ENCODE assay signal across 8 mouse cellular contexts in genomic region chr12:99641278-99641677, GRCm38 (mm10).
DNase-seq lines count a peak whose midpoint lies in the region; ATAC-seq and TF ChIP-seq lines count a peak whose summit lies in the region.

No protein-coding gene starts in this region.

- H3ac ChIP-seq in myocyte (ENCODE audit: control insufficient read depth, insufficient read length) = no peak overlapping the region

- ATAC-seq in heart, embryonic 11.5 days (replicated peaks; ENCODE audit: insufficient number of reproducible peaks, low FRiP score, low TSS enrichment) = no peak

- H3K4me1 ChIP-seq in CH12.LX (ENCODE audit: control insufficient read depth in 1 of 2, insufficient read depth in 2 of 2) = peaks cover 7 to 28% of the 10 kb centered on the region in 2 experiments; a peak in 3 of 4 replicates
- H3K4me1 ChIP-seq in heart, embryonic 11.5 days (ENCODE audit: control insufficient read depth, insufficient read depth, low read length) = peaks cover 5% of the 10 kb centered on the region; the same call in 1 of the 2 replicates

- H3K79me2 ChIP-seq in CH12.LX (replicated peaks; ENCODE audit: control insufficient read depth, extremely low read depth, insufficient read depth, poor library complexity, severe bottlenecking) = no peaks in the 10 kb centered on the region
- H3K79me2 ChIP-seq in myocyte (ENCODE audit: control insufficient read depth, insufficient read depth) = no peaks in the 10 kb centered on the region

- WGBS in heart, embryonic 11.5 days (ENCODE audit: insufficient replicate concordance) = 43% methylated on average over 7 of the region's 9 CpGs

- DNase-seq in gastrocnemius, postnatal 25 days = peak; percentile 33
- no peak for DNase-seq in gastrocnemius, postnatal 4 days (ENCODE audit: low spot score in 2 of 2)
- peak; percentile 90 for DNase-seq in CH12.LX (ENCODE audit: extremely low read depth)
- peak; percentile 32 for DNase-seq in liver
- peak; percentile 80 for DNase-seq in thymus, postnatal 0 days (ENCODE audit: low spot score)
- no peak for DNase-seq in ovary, postnatal 36 days (ENCODE audit: low spot score)

- peak; percentile 91 for TF ChIP-seq EP300 in CH12.LX (IDR thresholded peaks at IDR 0.05; ENCODE audit: low read length)

- H3K9me3 ChIP-seq in CH12.LX (replicated peaks; ENCODE audit: low read length) = peaks cover 44% of the 10 kb centered on the region
- H3K9me3 ChIP-seq in heart, embryonic 11.5 days (replicated peaks; ENCODE audit: control insufficient read depth, low read length) = peaks cover 6% of the 10 kb centered on the region; the same call in 1 of the 2 replicates

- in situ Hi-C loops in CH12.LX (cut with MboI; ENCODE audit: low pct_ligation_motif_present, low pct_unique_long_range_greater_than_20kb, low sequenced_read_pairs) = loop anchor here (25.0 kb wide), 1 partner anchor 554 kb away; no protein-coding TSS in a partner anchor

- H3K36me3 ChIP-seq in CH12.LX (replicated peaks in 1 of 2; ENCODE audit: control insufficient read depth in 1 of 2, insufficient read depth in 1 of 2, low read length in 1 of 2) (no peaks in the 10 kb centered on the region), myocyte (ENCODE audit: control insufficient read depth, insufficient read depth) (no peaks in the 10 kb centered on the region)
- H3K36me3 ChIP-seq in heart, embryonic 11.5 days (ENCODE audit: control insufficient read depth, insufficient read depth, low read length) = no peaks in the 10 kb centered on the region

- H3K27ac ChIP-seq in CH12.LX (ENCODE audit: insufficient read depth, low read depth) = peak overlapping the region; percentile 94
- no peak overlapping the region for H3K27ac ChIP-seq in heart, embryonic 11.5 days (ENCODE audit: low read depth, low read length)

- H3K27me3 ChIP-seq in CH12.LX (replicated peaks) (no peaks in the 10 kb centered on the region), myocyte (ENCODE audit: control insufficient read depth, insufficient read depth, insufficient read length) (no peaks in the 10 kb centered on the region)
- no peaks in the 10 kb centered on the region for H3K27me3 ChIP-seq in heart, embryonic 11.5 days (ENCODE audit: control insufficient read depth, insufficient read depth, low read length)

- H3K9ac ChIP-seq in CH12.LX (ENCODE audit: insufficient read depth, low read depth) = peak overlapping the region; percentile 97
- H3K9ac ChIP-seq in heart, embryonic 11.5 days (ENCODE audit: low read depth, low read length) = no peak overlapping the region

- peak; percentile 20 for TF ChIP-seq RAD21 in CH12.LX (IDR thresholded peaks at IDR 0.05; ENCODE audit: low read depth, low read length)

- no peak for TF ChIP-seq CTCF in CH12.LX (conservative IDR thresholded peaks at IDR 0.05 in 1 of 2, IDR thresholded peaks at IDR 0.05 in 1 of 2; ENCODE audit: low read depth in 2 of 2, low read length in 2 of 2)

- peak overlapping the region; percentile 89 for H3K4me2 ChIP-seq in CH12.LX (ENCODE audit: insufficient read depth, low read depth, poor library complexity, severe bottlenecking)
- H3K4me2 ChIP-seq in heart, embryonic 11.5 days = peak overlapping the region; percentile 52
- peak overlapping the region; percentile 63 for H3K4me2 ChIP-seq in myocyte (ENCODE audit: low read depth)

- peak overlapping the region; percentile 32 to 65 (median 51) for H3K4me3 ChIP-seq in CH12.LX (replicated peaks in 1 of 3; ENCODE audit: low read depth in 2 of 3, low read length in 2 of 3, poor library complexity in 1 of 3)
- peak overlapping the region; percentile 22; the same call in 1 of the 2 replicates for H3K4me3 ChIP-seq in heart, embryonic 11.5 days (ENCODE audit: low read depth, low read length)
- H3K4me3 ChIP-seq in myocyte = peak overlapping the region; percentile 5

- no peak for TF ChIP-seq POLR2A in CH12.LX (IDR thresholded peaks at IDR 0.05; ENCODE audit: low read depth, low read length)
- TF ChIP-seq POLR2A in myocyte (IDR thresholded peaks at IDR 0.05; ENCODE audit: insufficient read length, low read depth) = no peak

- dilution Hi-C loops in CH12.LX (cut with MboI; ENCODE audit: extremely low pct_ligation_motif_present, extremely low pct_unique_long_range_greater_than_20kb, low sequenced_read_pairs) = no loop called here

TF ChIP-seq in CH12.LX, 34 proteins besides CTCF, POLR2A, EP300 and RAD21 (continues in another document):
- peak; percentile 74 for TF ChIP-seq BHLHE40 (IDR thresholded peaks at IDR 0.05; ENCODE audit: low read depth, low read length)
- peak; percentile 65 for TF ChIP-seq JUN (IDR thresholded peaks at IDR 0.05; ENCODE audit: insufficient read depth, low read depth, low read length)
- peak; percentile 50; the same call in 1 of the 2 replicates for TF ChIP-seq NELFE (IDR thresholded peaks at IDR 0.05; ENCODE audit: low read depth, low read length)
- TF ChIP-seq USF2 (conservative IDR thresholded peaks at IDR 0.05; ENCODE audit: low read depth, low read length) = no peak
- TF ChIP-seq E2F4 (IDR thresholded peaks at IDR 0.05; ENCODE audit: insufficient replicate concordance, low read depth, low read length) = no peak
- TF ChIP-seq UBTF (IDR thresholded peaks at IDR 0.05; ENCODE audit: low read depth, low read length) = no peak
- TF ChIP-seq ZKSCAN1 (IDR thresholded peaks at IDR 0.05; ENCODE audit: borderline replicate concordance, low read depth, low read length) = no peak
- peak; percentile 58 for TF ChIP-seq JUND (conservative IDR thresholded peaks at IDR 0.05; ENCODE audit: low read depth, low read length)
- peak; percentile 65; the same call in 1 of the 2 replicates for TF ChIP-seq MYC (IDR thresholded peaks at IDR 0.05; ENCODE audit: low read depth, low read length)
- TF ChIP-seq ZNF384 (IDR thresholded peaks at IDR 0.05; ENCODE audit: low read depth, low read length) = no peak
- TF ChIP-seq SIN3A (IDR thresholded peaks at IDR 0.05; ENCODE audit: low read length) = peak; percentile 84
- peak; percentile 64; the same call in 1 of the 2 replicates for TF ChIP-seq MXI1 (IDR thresholded peaks at IDR 0.05; ENCODE audit: low read depth, low read length)
- TF ChIP-seq CHD2 (IDR thresholded peaks at IDR 0.05; ENCODE audit: low read length) = peak; percentile 75
- peak; percentile 91 for TF ChIP-seq RCOR1 (conservative IDR thresholded peaks at IDR 0.05; ENCODE audit: low read depth, low read length)
- peak; percentile 33; the same call in 1 of the 2 replicates for TF ChIP-seq HCFC1 (IDR thresholded peaks at IDR 0.05; ENCODE audit: low read depth, low read length)
- TF ChIP-seq KAT2A (IDR thresholded peaks at IDR 0.05; ENCODE audit: insufficient replicate concordance, low read length) = 0 out of 2 replicates have a peak, but pooled peaks have one; percentile 30
- TF ChIP-seq TCF12 (IDR thresholded peaks at IDR 0.05; ENCODE audit: low read depth, low read length) = peak; percentile 82
- no peak for TF ChIP-seq ZMIZ1 (IDR thresholded peaks at IDR 0.05; ENCODE audit: low read depth, low read length)
- TF ChIP-seq TBP (conservative IDR thresholded peaks at IDR 0.05; ENCODE audit: low read depth, low read length) = no peak
- peak; percentile 63 for TF ChIP-seq ELF1 (IDR thresholded peaks at IDR 0.05; ENCODE audit: low read depth, low read length)
- 0 out of 2 replicates have a peak, but pooled peaks have one; percentile 14 for TF ChIP-seq NRF1 (IDR thresholded peaks at IDR 0.05; ENCODE audit: low read depth, low read length)
- TF ChIP-seq PAX5 (IDR thresholded peaks at IDR 0.05; ENCODE audit: low read length) = no peak
- TF ChIP-seq GABPA (IDR thresholded peaks at IDR 0.05; ENCODE audit: insufficient replicate concordance, low read depth, low read length) = no peak

TF ChIP-seq in myocyte, 11 proteins besides CTCF, POLR2A, EP300 and RAD21:
- no peak for TF ChIP-seq E2F4 (IDR thresholded peaks at IDR 0.05; ENCODE audit: insufficient read depth)
- no peak for TF ChIP-seq MAX (IDR thresholded peaks at IDR 0.05; ENCODE audit: low read depth)
- TF ChIP-seq MYOD1 (IDR thresholded peaks at IDR 0.05; ENCODE audit: control insufficient read depth in 1 of 3, insufficient read length in 2 of 3, low read depth in 2 of 3) = no peak
TF ChIP-seq in myocyte: peak in this region for 0.

Comparison
In these comparisons a context has a peak if more than half of its experiments do, and no peak if none do; other contexts are left out.
1. DNase-seq: peak in gastrocnemius, postnatal 25 days (single experiment), CH12.LX (single experiment), liver (single experiment) and thymus, postnatal 0 days (single experiment); none in gastrocnemius, postnatal 4 days (0 of 2) and ovary, postnatal 36 days (single experiment).
2. Peak in every context shown above with its lines, with median percentiles within 50 percentile points of each other: H3K4me2 ChIP-seq and H3K4me3 ChIP-seq.